Mouse (Mus musculus) kidney, adult 10 weeks (tissue): ENCODE results near the gene Hkdc1. TPM values are rescaled to one million over a fixed set of nuclear protein-coding genes. Genes with fewer than 3 reads are reported as not detected.

ENCODE experiments used
- polyA plus RNA-seq: library from polyadenylated mRNA; stranded (reverse); fragments of 350-450 nt; fragmentation: Illumina TruSeq; extraction: RNeasy Lipid Tissue Mini Kit (QIAGEN cat#74804); gene quantifications from one replicate; pipeline ENCODE4 v1.2.3, GENCODE M21; 2014; ENCODE audit warnings: low read depth, low replicate concordance

The Hkdc1 gene
- 0.16 TPM for polyA plus RNA-seq

GRCm38 (mm10) chr10:62422255-62422654 is at the start of gene Hkdc1:
Gene Hkdc1 (minus strand): TSS chr10:62422491.

GRCm38 (mm10) chr10:62449364-62450279 is 27.3 kb upstream of the Hkdc1 start, which contains the start of the genes 4930507D05Rik and Supv3l1:
Gene 4930507D05Rik (plus strand): TSS chr10:62449489.
Gene Supv3l1 (minus strand): TSS chr10:62449738.

GRCm38 (mm10) chr10:62379808-62380207 is 42.5 kb downstream of the Hkdc1 start, which contains the start of gene Hk1:
Gene Hk1 (minus strand): TSS chr10:62379908.

Other genes with a start within 250 kb of the Hkdc1 start
- gene Tspan15, start 191.2 kb downstream of the Hkdc1 start, polyA plus RNA-seq, result 6.3 TPM
- gene Tacr2, start 170.1 kb downstream of the Hkdc1 start, polyA plus RNA-seq, result not detected
- 11.4 TPM for gene Hk1, start 42.6 kb downstream of the Hkdc1 start, polyA plus RNA-seq
- not detected for gene 4930507D05Rik, start 27.0 kb upstream of the Hkdc1 start, polyA plus RNA-seq
- 22.4 TPM for gene Supv3l1, start 27.2 kb upstream of the Hkdc1 start, polyA plus RNA-seq
- gene Vps26a, start 64.3 kb upstream of the Hkdc1 start, polyA plus RNA-seq, result 206 TPM
- gene Srgn, start 105.0 kb upstream of the Hkdc1 start, polyA plus RNA-seq, result 141 TPM
- gene Kif1bp, start 156.0 kb upstream of the Hkdc1 start, polyA plus RNA-seq, result 37.0 TPM
- 39.1 TPM for gene Ddx21, start 179.8 kb upstream of the Hkdc1 start, polyA plus RNA-seq
- 149 TPM for gene Ddx50, start 228.7 kb upstream of the Hkdc1 start, polyA plus RNA-seq